Mouse (Mus musculus) forebrain, embryonic 13.5 days (tissue): ENCODE data around the gene Ascc1. TPM values are rescaled to one million over a fixed set of nuclear protein-coding genes. Genes with fewer than 3 reads are reported as not detected.

ENCODE experiments used
- ATAC-seq: fragments of 200-750 bp; cut with Nextera tagmentation; 2 replicates; pipeline ENCODE4 v1.8.0; 2017
- H3K27ac ChIP-seq: fragments of 300-500 bp; sonication (generic); 2 replicates; pipeline ENCODE4 v1.5.1; 2015; ENCODE audit warnings: inconsistent platforms, mild to moderate bottlenecking, moderate library complexity
- H3K27me3 ChIP-seq: fragments of 300-500 bp; sonication (generic); 2 replicates; pipeline ENCODE4 v1.6.1; 2015; ENCODE audit warnings: mild to moderate bottlenecking, inconsistent platforms
- H3K36me3 ChIP-seq: fragments of 300-500 bp; sonication (generic); 2 replicates; pipeline ENCODE4 v1.6.1; 2015; ENCODE audit warnings: mild to moderate bottlenecking, inconsistent platforms; ENCODE audit not compliant: poor library complexity, severe bottlenecking
- H3K4me1 ChIP-seq: fragments of 300-500 bp; sonication (generic); 2 replicates; pipeline ENCODE4 v1.6.1; 2015; ENCODE audit warnings: inconsistent platforms
- H3K4me2 ChIP-seq: fragments of 300-500 bp; sonication (generic); 2 replicates; pipeline ENCODE4 v1.6.1; 2015; ENCODE audit warnings: inconsistent platforms, mild to moderate bottlenecking, moderate library complexity
- H3K4me3 ChIP-seq: fragments of 300-500 bp; sonication (generic); 2 replicates; pipeline ENCODE4 v1.5.1; 2015; ENCODE audit warnings: mild to moderate bottlenecking, inconsistent platforms
- H3K9ac ChIP-seq: fragments of 300-500 bp; sonication (generic); 2 replicates; pipeline ENCODE4 v1.6.1; 2015; ENCODE audit warnings: mild to moderate bottlenecking, inconsistent platforms
- H3K9me3 ChIP-seq: fragments of 300-500 bp; sonication (generic); replicated peaks from 2 replicates; pipeline ENCODE4 v1.6.1; 2016; ENCODE audit warnings: inconsistent platforms
- WGBS: fragments of 180-500 bp; shearing (Covaris S2); methylation state at CpG from one replicate; pipeline ENCODE4 v1.1.7; 2015; 5-methylcytosine and 5-hydroxymethylcytosine counted together
- polyA plus RNA-seq: library from polyadenylated mRNA; unstranded; fragments of >200 nt; fragmentation: Nextera tagmentation; extraction: Ambion mirVana; gene quantifications from 2 replicates; pipeline ENCODE4 v1.2.1, GENCODE M21; 2015

Ascc1 gene
- polyA plus RNA-seq, 1 experiment from 2014 or later: 43.1 TPM

DNA sequence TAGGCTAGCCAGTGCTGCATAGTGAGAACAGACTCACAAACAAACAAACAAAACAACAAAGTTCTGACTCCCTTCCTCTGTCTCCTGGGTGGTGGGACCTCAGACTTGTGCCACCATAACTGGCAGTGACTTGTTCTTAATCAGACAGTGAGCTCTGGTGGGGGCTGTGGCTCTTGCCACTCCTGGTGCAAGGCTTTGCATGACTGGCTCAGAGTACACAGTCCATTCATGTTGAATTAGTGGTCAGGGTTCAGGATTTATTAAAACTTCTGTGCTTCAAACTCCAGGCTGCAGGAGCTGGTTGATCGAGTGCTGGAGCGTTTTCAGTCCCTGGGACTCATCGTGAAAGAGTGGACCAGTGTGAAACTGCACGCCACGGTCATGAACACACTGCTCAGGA is 59.6 kb downstream of the Ascc1 start:
- Histone ChIP-seq H3K9me3 (peaks cover 9% of the 10 kb centered on the region; the same call in 1 of the 2 replicates), H3K9ac (no peak overlapping the region), H3K36me3 (peaks cover 5% of the 10 kb centered on the region; the same call in 1 of the 2 replicates), H3K4me2 (no peak overlapping the region), H3K27me3 (no peaks in the 10 kb centered on the region), H3K4me1 (no peaks in the 10 kb centered on the region), H3K4me3 (no peak overlapping the region), H3K27ac (no peak overlapping the region)
- 83% methylated on average over 5 of the region's 5 CpGs for WGBS
- ATAC-seq: no peak

DNA sequence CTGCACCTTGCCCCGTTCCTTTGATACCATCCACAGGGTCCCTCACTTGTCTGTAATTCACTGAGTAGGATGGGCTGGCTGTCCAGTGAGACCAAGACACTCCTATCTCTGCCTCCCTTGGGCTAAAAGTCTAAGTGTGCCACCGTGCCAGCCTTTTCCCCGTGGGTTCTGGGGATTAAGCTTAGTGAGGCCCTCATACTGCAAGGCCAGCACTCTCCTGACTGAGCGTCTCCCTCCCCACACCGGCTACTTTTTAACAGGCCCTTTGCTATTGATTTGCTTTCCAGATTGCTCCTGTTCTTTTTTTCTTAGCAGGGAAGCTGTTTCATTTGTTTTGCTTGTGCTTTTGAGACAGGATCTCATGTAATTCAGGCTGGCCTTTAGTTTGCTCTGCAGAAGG is 60.3 kb downstream of the Ascc1 start:
- no peaks in the 10 kb centered on the region for H3K27me3 ChIP-seq
- H3K27ac ChIP-seq: no peak overlapping the region
- WGBS: 29% methylated on average over 5 of the region's 5 CpGs
- peaks cover 1% of the 10 kb centered on the region; the same call in 1 of the 2 replicates for H3K9me3 ChIP-seq
- no peak overlapping the region for H3K4me3 ChIP-seq
- H3K4me1 ChIP-seq: no peaks in the 10 kb centered on the region
- no peak overlapping the region for H3K4me2 ChIP-seq
- H3K9ac ChIP-seq: no peak overlapping the region
- no peak for ATAC-seq
- H3K36me3 ChIP-seq: peaks cover 5% of the 10 kb centered on the region; the same call in 1 of the 2 replicates

DNA sequence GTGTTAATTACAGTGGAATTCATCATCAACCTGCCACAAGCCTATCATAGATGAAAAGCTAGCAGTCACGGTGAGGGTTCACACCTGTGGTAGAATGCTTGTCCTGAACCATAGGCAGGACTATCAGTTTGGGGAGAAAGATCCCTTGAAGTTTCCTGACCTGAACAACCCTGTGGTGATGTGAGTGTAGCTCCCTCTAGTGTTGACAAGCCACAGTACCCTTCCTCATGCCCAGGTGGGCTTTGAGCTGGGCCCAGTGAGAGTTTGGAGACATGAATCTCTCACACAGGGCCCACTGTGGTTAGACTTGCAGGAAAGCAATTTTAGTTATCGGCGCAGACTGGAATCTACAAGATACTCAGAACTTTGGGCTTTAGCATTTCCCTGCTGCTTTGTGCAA is 63.9 kb downstream of the Ascc1 start:
- ATAC-seq: peak; percentile 66; the same call in 1 of the 2 replicates
- H3K4me3 ChIP-seq: no peak overlapping the region
- H3K4me2 ChIP-seq: no peak overlapping the region
- no peaks in the 10 kb centered on the region for H3K4me1 ChIP-seq
- H3K27ac ChIP-seq: no peak overlapping the region
- peaks cover 5% of the 10 kb centered on the region; the same call in 1 of the 2 replicates for H3K36me3 ChIP-seq
- H3K27me3 ChIP-seq: no peaks in the 10 kb centered on the region
- WGBS: 74% methylated on average over 3 of the region's 3 CpGs
- no peak overlapping the region for H3K9ac ChIP-seq
- H3K9me3 ChIP-seq: no peaks in the 10 kb centered on the region

DNA sequence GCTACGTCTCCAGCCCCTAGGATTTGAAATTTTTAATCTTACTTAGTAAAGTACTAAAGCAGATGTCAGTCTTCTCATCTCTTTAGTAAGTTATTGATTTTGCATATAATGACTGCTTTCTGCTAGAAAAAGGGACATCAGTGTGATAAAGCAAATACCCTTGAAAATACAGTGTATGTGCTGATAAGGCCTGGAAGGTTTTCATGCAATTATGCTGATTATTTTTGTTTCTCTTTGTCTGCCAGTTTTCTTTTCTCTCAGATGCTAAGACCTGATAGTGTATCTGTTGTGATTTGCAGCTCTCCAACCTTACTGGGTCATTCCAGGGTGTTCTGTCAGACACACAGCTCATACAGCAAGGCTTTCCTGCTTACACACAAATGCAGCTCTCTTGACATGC is 72.6 kb downstream of the Ascc1 start:
- 84% methylated on average over 1 of the region's 1 CpGs for WGBS
- no peaks in the 10 kb centered on the region for H3K36me3 ChIP-seq
- no peaks in the 10 kb centered on the region for H3K9me3 ChIP-seq
- no peak overlapping the region for H3K4me2 ChIP-seq
- H3K4me1 ChIP-seq: peaks cover 9% of the 10 kb centered on the region
- H3K9ac ChIP-seq: no peak overlapping the region
- ATAC-seq: no peak
- no peaks in the 10 kb centered on the region for H3K27me3 ChIP-seq
- no peak overlapping the region for H3K27ac ChIP-seq
- no peak overlapping the region for H3K4me3 ChIP-seq

DNA sequence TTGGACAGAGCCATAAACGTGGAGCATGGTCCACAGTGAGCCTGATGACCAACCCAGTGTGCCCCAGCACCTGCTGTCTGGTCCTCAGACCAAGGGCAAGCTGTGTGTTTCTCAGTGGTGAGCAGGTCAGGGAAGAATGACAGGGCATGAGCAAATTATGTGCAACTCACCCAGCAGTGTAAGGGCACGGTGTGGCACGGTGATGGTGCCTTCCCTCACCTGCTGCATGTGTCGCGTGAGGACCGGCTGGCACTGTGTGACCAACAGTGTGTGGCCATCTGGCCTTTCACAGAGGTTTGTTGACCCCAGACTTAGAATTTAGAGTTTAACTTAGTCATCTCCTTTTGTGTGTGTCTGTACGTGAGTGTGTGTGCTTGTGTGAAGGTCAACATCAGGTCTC is 74.6 kb downstream of the Ascc1 start:
- H3K27me3 ChIP-seq: no peaks in the 10 kb centered on the region
- 93% methylated on average over 7 of the region's 7 CpGs for WGBS
- no peaks in the 10 kb centered on the region for H3K9me3 ChIP-seq
- ATAC-seq: no peak
- peaks cover 22% of the 10 kb centered on the region for H3K4me1 ChIP-seq
- no peak overlapping the region for H3K9ac ChIP-seq
- no peak overlapping the region for H3K4me2 ChIP-seq
- no peaks in the 10 kb centered on the region for H3K36me3 ChIP-seq
- H3K4me3 ChIP-seq: no peak overlapping the region
- H3K27ac ChIP-seq: no peak overlapping the region

DNA sequence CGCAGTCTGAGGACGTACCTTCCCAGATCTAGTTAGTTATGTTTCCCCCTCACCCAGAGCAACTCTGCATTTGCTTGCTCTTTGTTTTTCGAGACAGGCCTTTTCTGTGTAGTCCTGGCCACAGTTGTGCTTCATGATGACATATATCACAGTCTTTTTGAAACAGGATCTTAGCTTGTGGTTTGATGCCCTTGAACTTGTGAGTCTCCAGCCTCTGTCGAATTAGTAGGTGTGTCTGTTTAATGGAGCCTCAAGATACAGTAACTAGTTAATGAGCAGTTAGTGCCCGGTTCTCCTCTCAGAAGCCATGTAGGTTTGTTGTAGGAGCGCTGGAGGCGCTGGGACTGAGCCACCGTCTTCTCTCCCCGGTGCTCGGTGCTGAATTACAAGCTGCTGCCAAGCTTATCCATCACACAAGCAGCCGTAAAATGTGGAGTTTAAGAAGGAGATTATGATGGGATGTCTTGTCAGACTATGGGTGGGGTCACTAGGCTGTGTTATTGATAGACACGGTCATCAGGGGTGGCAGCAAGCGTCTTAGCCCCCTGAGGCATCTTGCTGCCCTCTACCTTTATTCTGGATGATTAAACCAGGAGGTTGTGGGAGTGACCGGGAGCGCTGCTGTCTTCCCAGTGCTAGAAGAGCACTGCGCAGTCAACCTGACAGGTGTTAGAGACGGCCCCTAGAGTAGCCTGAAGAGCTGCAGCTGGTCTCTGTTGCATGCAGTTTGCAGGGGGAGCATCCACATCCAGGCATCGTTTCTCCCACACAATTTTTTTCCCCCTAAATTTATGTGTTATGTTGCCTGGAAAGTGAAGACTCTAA is 75.3 kb downstream of the Ascc1 start:
- H3K4me2 ChIP-seq: no peak overlapping the region
- no peaks in the 10 kb centered on the region for H3K36me3 ChIP-seq
- H3K9ac ChIP-seq: no peak overlapping the region
- H3K4me1 ChIP-seq: peaks cover 22% of the 10 kb centered on the region
- no peak overlapping the region for H3K4me3 ChIP-seq
- no peaks in the 10 kb centered on the region for H3K9me3 ChIP-seq
- ATAC-seq: no peak
- WGBS: 81% methylated on average over 18 of the region's 18 CpGs
- no peak overlapping the region for H3K27ac ChIP-seq
- no peaks in the 10 kb centered on the region for H3K27me3 ChIP-seq

DNA sequence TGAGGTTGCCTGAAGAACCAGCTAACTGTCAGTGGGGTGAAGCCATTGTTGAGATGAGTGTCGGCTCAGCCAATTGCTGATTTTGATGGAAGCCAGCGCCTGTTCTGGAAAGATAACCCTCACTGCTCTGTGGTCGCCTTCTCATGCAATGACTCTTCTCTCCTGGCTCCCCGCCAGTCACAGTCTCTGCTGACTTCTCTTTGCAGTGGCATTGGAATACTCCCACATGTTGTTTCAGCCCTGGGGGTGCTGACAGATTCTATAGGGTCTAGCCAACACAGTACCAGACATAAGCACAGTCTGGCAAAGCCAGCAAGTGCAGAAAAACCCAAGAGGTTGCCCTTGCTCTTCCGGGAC is 75.9 kb downstream of the Ascc1 start:
- Histone ChIP-seq H3K4me1 (peaks cover 22% of the 10 kb centered on the region), H3K9me3 (no peaks in the 10 kb centered on the region), H3K27me3 (no peaks in the 10 kb centered on the region), H3K4me2 (no peak overlapping the region), H3K36me3 (no peaks in the 10 kb centered on the region), H3K27ac (no peak overlapping the region), H3K9ac (no peak overlapping the region), H3K4me3 (no peak overlapping the region)
- ATAC-seq: no peak
- 83% methylated on average over 5 of the region's 5 CpGs for WGBS

DNA sequence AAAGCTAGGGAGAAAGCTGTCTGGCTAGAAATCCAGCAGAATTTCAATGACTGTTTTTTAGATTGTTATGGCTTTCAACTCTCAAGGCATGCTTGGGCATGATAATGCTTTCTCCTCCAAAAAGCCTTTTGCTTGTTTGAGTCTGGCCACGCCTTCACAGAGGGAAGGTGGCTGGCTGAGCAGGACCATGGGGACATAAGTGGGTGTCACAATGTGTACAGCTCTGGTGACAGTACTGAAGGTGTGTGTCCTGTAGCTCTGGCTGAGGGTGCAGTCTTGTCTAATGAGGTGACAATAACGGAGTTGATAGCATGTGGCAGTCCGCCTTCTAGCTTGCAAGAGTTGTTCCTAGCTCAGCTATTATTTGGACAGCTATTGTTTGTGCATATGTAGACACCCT is 77.6 kb downstream of the Ascc1 start:
- no peak for ATAC-seq
- no peak overlapping the region for H3K27ac ChIP-seq
- H3K4me1 ChIP-seq: peaks cover 22% of the 10 kb centered on the region
- 75% methylated on average over 3 of the region's 3 CpGs for WGBS
- H3K4me2 ChIP-seq: no peak overlapping the region
- no peaks in the 10 kb centered on the region for H3K9me3 ChIP-seq
- no peak overlapping the region for H3K9ac ChIP-seq
- no peaks in the 10 kb centered on the region for H3K27me3 ChIP-seq
- no peak overlapping the region for H3K4me3 ChIP-seq
- no peaks in the 10 kb centered on the region for H3K36me3 ChIP-seq

DNA sequence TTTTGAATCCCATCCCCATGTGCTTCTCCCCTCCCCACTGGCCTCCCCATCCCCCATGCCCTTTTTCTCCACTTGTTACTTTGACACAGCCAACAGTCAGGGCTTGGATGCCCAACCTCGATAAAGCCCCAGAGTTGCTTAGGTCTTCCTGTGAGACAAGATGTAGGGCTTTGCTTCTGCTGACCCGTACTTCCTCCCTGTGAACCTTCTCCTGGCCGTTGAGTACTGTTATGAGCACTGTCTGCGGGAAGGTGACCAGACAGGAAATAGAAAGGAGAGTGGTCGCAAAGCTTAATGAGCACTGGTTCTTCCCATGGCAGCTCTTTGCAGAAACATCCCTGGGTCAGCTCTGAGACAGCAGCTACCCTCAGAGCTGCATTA is 78.0 kb downstream of the Ascc1 start:
- no peak for ATAC-seq
- H3K9me3 ChIP-seq: no peaks in the 10 kb centered on the region
- no peak overlapping the region for H3K4me3 ChIP-seq
- no peak overlapping the region for H3K4me2 ChIP-seq
- no peaks in the 10 kb centered on the region for H3K36me3 ChIP-seq
- H3K27me3 ChIP-seq: no peaks in the 10 kb centered on the region
- no peak overlapping the region for H3K9ac ChIP-seq
- 79% methylated on average over 5 of the region's 5 CpGs for WGBS
- peak overlapping the region; percentile 54 for H3K27ac ChIP-seq
- peaks cover 22% of the 10 kb centered on the region for H3K4me1 ChIP-seq

DNA sequence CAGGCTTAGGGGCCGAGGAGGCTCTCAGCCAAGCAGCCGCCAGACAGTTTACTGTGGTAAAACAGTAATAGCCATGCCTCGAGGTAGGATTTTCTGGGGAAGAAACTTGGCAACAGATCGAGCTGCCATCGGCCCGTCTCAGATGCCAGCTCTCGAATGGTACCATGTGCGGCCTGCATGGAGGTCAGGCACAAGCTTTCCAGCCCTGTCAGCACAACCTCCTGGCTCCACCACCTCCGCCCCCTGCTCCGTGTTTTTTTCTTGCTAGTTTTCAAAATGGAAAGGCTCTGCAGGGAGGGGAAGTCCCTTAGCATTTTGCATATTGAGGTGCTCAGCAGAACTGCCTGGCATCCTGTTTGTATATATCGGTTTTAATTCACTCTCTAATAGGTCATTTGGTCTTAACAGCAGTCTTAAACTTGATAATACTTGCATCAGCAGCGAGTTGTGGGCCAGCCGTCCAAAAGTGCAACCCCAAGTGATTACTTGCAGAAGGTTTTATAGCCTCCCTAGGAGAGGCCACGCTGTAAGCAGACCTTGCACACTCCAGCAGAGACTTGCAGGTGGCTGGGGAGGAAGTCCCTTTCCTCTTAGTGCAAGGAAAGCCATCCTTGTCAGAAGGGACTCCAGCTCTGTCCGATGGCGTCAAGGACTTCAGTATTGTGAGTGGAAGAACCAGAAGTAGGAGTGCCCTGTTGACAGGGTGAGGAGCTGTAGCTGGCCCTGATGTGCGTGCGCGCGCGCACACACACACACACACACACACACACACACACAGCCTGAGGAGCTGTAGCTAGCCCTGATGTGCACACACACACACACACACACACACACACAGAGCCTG is 78.6 kb downstream of the Ascc1 start:
- ATAC-seq: 0 out of 2 replicates have a peak, but pooled peaks have one; percentile 20
- H3K9me3 ChIP-seq: no peaks in the 10 kb centered on the region
- WGBS: 75% methylated on average over 21 of the region's 21 CpGs
- H3K9ac ChIP-seq: no peak overlapping the region
- no peak overlapping the region for H3K4me2 ChIP-seq
- peak overlapping the region; percentile 54 for H3K27ac ChIP-seq
- H3K4me3 ChIP-seq: no peak overlapping the region
- H3K4me1 ChIP-seq: peaks cover 22% of the 10 kb centered on the region
- H3K36me3 ChIP-seq: no peaks in the 10 kb centered on the region
- no peaks in the 10 kb centered on the region for H3K27me3 ChIP-seq

DNA sequence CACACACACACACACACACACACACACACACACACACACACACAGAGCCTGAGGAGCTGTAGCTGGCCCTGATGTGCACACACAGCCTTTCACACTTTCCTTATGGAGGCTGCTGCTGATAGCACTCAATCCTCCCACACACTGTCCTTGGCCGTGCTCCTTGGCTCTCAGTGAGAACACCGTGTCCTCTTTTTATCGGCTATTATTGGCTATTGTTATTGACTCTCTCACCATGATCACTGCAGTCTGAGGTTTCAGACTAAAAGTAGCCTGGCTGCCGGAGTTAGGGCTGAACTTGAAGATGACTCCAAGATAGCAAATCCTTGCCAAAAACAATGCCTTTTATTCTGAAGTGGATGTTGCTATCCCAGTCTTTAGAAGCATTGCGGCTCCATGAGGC is 79.3 kb downstream of the Ascc1 start:
- ATAC-seq: no peak
- peaks cover 22% of the 10 kb centered on the region for H3K4me1 ChIP-seq
- H3K4me3 ChIP-seq: no peak overlapping the region
- no peak overlapping the region for H3K27ac ChIP-seq
- WGBS: 59% methylated on average over 5 of the region's 5 CpGs
- no peak overlapping the region for H3K4me2 ChIP-seq
- H3K36me3 ChIP-seq: no peaks in the 10 kb centered on the region
- no peaks in the 10 kb centered on the region for H3K27me3 ChIP-seq
- no peaks in the 10 kb centered on the region for H3K9me3 ChIP-seq
- no peak overlapping the region for H3K9ac ChIP-seq

DNA sequence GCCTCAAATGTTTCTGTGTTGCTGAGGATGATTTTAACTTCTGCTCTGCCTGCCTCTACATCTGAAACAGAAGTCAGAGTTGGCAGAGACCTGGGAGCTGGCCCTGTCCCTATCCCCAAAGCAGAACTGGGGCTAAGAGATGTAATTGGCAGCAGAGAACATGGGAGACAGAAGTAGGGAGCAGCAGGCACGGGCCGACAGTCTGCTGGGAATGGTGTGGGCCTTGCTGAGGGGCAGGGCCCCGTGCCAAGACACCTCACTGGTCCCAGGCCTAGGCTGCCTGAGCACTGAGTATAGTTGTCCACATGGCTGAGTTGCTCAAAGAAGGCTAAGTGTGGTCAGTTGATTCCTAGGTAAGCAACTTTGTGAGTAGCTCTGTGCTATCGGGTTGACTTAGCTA is 81.5 kb downstream of the Ascc1 start:
- Histone ChIP-seq H3K36me3 (no peaks in the 10 kb centered on the region), H3K4me2 (no peak overlapping the region), H3K4me1 (peaks cover 14% of the 10 kb centered on the region), H3K4me3 (no peak overlapping the region), H3K9me3 (no peaks in the 10 kb centered on the region), H3K27me3 (no peaks in the 10 kb centered on the region), H3K27ac (no peak overlapping the region), H3K9ac (no peak overlapping the region)
- ATAC-seq: no peak
- WGBS: 89% methylated on average over 4 of the region's 4 CpGs
